Mouse (Mus musculus) urinary bladder, adult 2 months (tissue): ENCODE results near the gene Rac3. TPM values are rescaled to one million over a fixed set of nuclear protein-coding genes. Genes with fewer than 3 reads are reported as not detected.

Experiments used
- polyA plus RNA-seq: library from polyadenylated mRNA; depleted of rRNA; stranded (reverse); fragments of >200 nt; gene quantifications from 2 replicates; pipeline ENCODE4 v1.2.3, GENCODE M21; 2012; rRNA removed

Gene Rac3
- polyA plus RNA-seq, 1 experiment = 17.4 TPM

Other genes with a start within 250 kb of the Rac3 start
- 62.4 and 72.4 TPM in 2 replicates for gene Mrpl12, start 236.9 kb upstream of the Rac3 start, polyA plus RNA-seq
- 98.9 and 115 TPM in 2 replicates for gene Slc25a10, start 229.6 kb upstream of the Rac3 start, polyA plus RNA-seq
- gene Gcgr, start 190.8 kb upstream of the Rac3 start, polyA plus RNA-seq = 1.8 and 2.4 TPM in 2 replicates
- 112 and 117 TPM in 2 replicates for gene Mcrip1, start 171.7 kb upstream of the Rac3 start, polyA plus RNA-seq
- not detected in 2 replicates for gene Ppp1r27, start 170.3 kb upstream of the Rac3 start, polyA plus RNA-seq
- 272 and 354 TPM in 2 replicates for gene P4hb, start 148.2 kb upstream of the Rac3 start, polyA plus RNA-seq
- 399 and 409 TPM in 2 replicates for gene Arhgdia, start 139.8 kb upstream of the Rac3 start, polyA plus RNA-seq
- gene Alyref, start 123.1 kb upstream of the Rac3 start, polyA plus RNA-seq = 56.2 and 57.6 TPM in 2 replicates
- gene Anapc11, start 123.0 kb upstream of the Rac3 start, polyA plus RNA-seq = 112 and 116 TPM in 2 replicates
- 0.40 and 0.62 TPM in 2 replicates for gene Npb, start 113.0 kb upstream of the Rac3 start, polyA plus RNA-seq
- gene Pcyt2, start 103.5 kb upstream of the Rac3 start, polyA plus RNA-seq = 87.2 and 120 TPM in 2 replicates
- 78.6 and 107 TPM in 2 replicates for gene Sirt7, start 96.2 kb upstream of the Rac3 start, polyA plus RNA-seq
- gene Mafg, start 87.9 kb upstream of the Rac3 start, polyA plus RNA-seq = 50.1 and 62.5 TPM in 2 replicates
- gene Pycr1, start 77.7 kb upstream of the Rac3 start, polyA plus RNA-seq = 15.5 and 18.5 TPM in 2 replicates
- 0.07 and 0.21 TPM in 2 replicates for gene Myadml2, start 73.3 kb upstream of the Rac3 start, polyA plus RNA-seq
- 13.0 and 16.6 TPM in 2 replicates for gene Notum, start 60.3 kb upstream of the Rac3 start, polyA plus RNA-seq
- 50.8 and 52.2 TPM in 2 replicates for gene Aspscr1, start 48.5 kb upstream of the Rac3 start, polyA plus RNA-seq
- gene Cenpx, start 7.7 kb upstream of the Rac3 start, polyA plus RNA-seq = 62.3 and 76.0 TPM in 2 replicates
- gene Lrrc45, start 7.5 kb upstream of the Rac3 start, polyA plus RNA-seq = 54.6 and 66.6 TPM in 2 replicates
- 58.1 and 60.6 TPM in 2 replicates for gene Dcxr, start 5.8 kb downstream of the Rac3 start, polyA plus RNA-seq
- gene Cbr2, start 10.6 kb downstream of the Rac3 start, polyA plus RNA-seq = 349 and 361 TPM in 2 replicates
- 1.7 and 2.1 TPM in 2 replicates for gene Hmga1b, start 41.3 kb downstream of the Rac3 start, polyA plus RNA-seq
- gene Rfng, start 62.7 kb downstream of the Rac3 start, polyA plus RNA-seq = 25.7 and 27.4 TPM in 2 replicates
- gene Gps1, start 62.8 kb downstream of the Rac3 start, polyA plus RNA-seq = 119 and 149 TPM in 2 replicates
- 36.1 and 39.1 TPM in 2 replicates for gene Dus1l, start 74.9 kb downstream of the Rac3 start, polyA plus RNA-seq
- 187 and 188 TPM in 2 replicates for gene Fasn, start 103.1 kb downstream of the Rac3 start, polyA plus RNA-seq
- gene Ccdc57, start 211.4 kb downstream of the Rac3 start, polyA plus RNA-seq = 3.8 and 4.1 TPM in 2 replicates
- 16.5 and 17.3 TPM in 2 replicates for gene Slc16a3, start 227.0 kb downstream of the Rac3 start, polyA plus RNA-seq